Mouse (Mus musculus): Measurements from ENCODE around the gene Snd1. TPM values are rescaled to one million over a fixed set of nuclear protein-coding genes. Genes with fewer than 3 reads are reported as not detected.
A peak's percentile ranks its signal among the peaks of the same experiment; 100 is the strongest.

The Snd1 gene
- total RNA-seq, 1 experiment = 343 TPM

- TF ChIP-seq HCFC1 (IDR thresholded peaks at IDR 0.05; ENCODE audit: borderline replicate concordance, insufficient read depth, low read length) (peak; percentile 25), MAFK (IDR thresholded peaks at IDR 0.05; ENCODE audit: insufficient read depth, low read depth, low read length) (peak; percentile 68; the same call in 1 of the 2 replicates), CHD2 (IDR thresholded peaks at IDR 0.05; ENCODE audit: low read depth, low read length) (no peak)
- peak overlapping the region; percentile 93 for H3K9ac ChIP-seq (ENCODE audit: insufficient read depth, low read depth, low read length, poor library complexity, severe bottlenecking)
- peak overlapping the region; percentile 54 for H3K27ac ChIP-seq (ENCODE audit: insufficient read depth, low read depth, low read length, poor library complexity, severe bottlenecking)
- no peaks in the 10 kb centered on the region for H3K9me3 ChIP-seq (ENCODE audit: control insufficient read depth, insufficient read depth, low read depth, low read length)
- H3K4me1 ChIP-seq (ENCODE audit: control insufficient read depth in 2 of 2, insufficient read depth in 2 of 2, low read length in 2 of 2, poor library complexity in 1 of 2) = peaks cover 4 to 6% of the 10 kb centered on the region in 2 experiments; a peak in 2 of 4 replicates
- in situ Hi-C loops (cut with MboI; ENCODE audit: low sequenced_read_pairs in 2 of 2, unreplicated experiment in 2 of 2) = no loop called here
- H3K36me3 ChIP-seq (ENCODE audit: control insufficient read depth, insufficient read depth, low read length, poor library complexity, severe bottlenecking) = peaks cover 12% of the 10 kb centered on the region
- H3K4me3 ChIP-seq (ENCODE audit: insufficient read depth in 1 of 2, low read depth in 1 of 2, low read length in 2 of 2, poor library complexity in 1 of 2, severe bottlenecking in 1 of 2) = peak overlapping the region; percentile 86 to 95
- DNase-seq (ENCODE audit: low read depth, low spot score) = peak; percentile 99
Measured at GRCm38 (mm10) chr6:28479865-28480751, 5.2 kb downstream of the Snd1 start.

GRCm38 (mm10) chr6:28480752-28481492, 6.0 kb downstream of the Snd1 start:
- Histone ChIP-seq H3K9ac (ENCODE audit: insufficient read depth, low read depth, low read length, poor library complexity, severe bottlenecking) (peak overlapping the region; percentile 86), H3K36me3 (ENCODE audit: control insufficient read depth, insufficient read depth, low read length, poor library complexity, severe bottlenecking) (peaks cover 14% of the 10 kb centered on the region), H3K4me3 (ENCODE audit: insufficient read depth in 1 of 2, low read depth in 1 of 2, low read length in 2 of 2, poor library complexity in 1 of 2, severe bottlenecking in 1 of 2) (peak overlapping the region; percentile 82 to 86), H3K9me3 (ENCODE audit: control insufficient read depth, insufficient read depth, low read depth, low read length) (no peaks in the 10 kb centered on the region), H3K4me1 (ENCODE audit: control insufficient read depth in 2 of 2, insufficient read depth in 2 of 2, low read length in 2 of 2, poor library complexity in 1 of 2) (peaks cover 4 to 6% of the 10 kb centered on the region in 2 experiments; a peak in 2 of 4 replicates), H3K27ac (ENCODE audit: insufficient read depth, low read depth, low read length, poor library complexity, severe bottlenecking) (no peak overlapping the region)
- in situ Hi-C loops (cut with MboI; ENCODE audit: low sequenced_read_pairs in 2 of 2, unreplicated experiment in 2 of 2) = no loop called here
- no peak for TF ChIP-seq CHD2 (IDR thresholded peaks at IDR 0.05; ENCODE audit: low read depth, low read length)
- no peak for TF ChIP-seq ZC3H11A (IDR thresholded peaks at IDR 0.05; ENCODE audit: borderline replicate concordance, low read depth, low read length)
- no peak for TF ChIP-seq ZNF384 (IDR thresholded peaks at IDR 0.05; ENCODE audit: low read depth, low read length)
- TF ChIP-seq HCFC1 (IDR thresholded peaks at IDR 0.05; ENCODE audit: borderline replicate concordance, insufficient read depth, low read length) = no peak
- TF ChIP-seq MAFK (IDR thresholded peaks at IDR 0.05; ENCODE audit: insufficient read depth, low read depth, low read length) = no peak
- DNase-seq (ENCODE audit: low read depth, low spot score) = peak; percentile 9

- Histone ChIP-seq H3K4me3 (ENCODE audit: insufficient read depth in 1 of 2, low read depth in 1 of 2, low read length in 2 of 2, poor library complexity in 1 of 2, severe bottlenecking in 1 of 2) (no peak overlapping the region), H3K4me1 (ENCODE audit: control insufficient read depth in 2 of 2, insufficient read depth in 2 of 2, low read length in 2 of 2, poor library complexity in 1 of 2) (peaks cover 4 to 7% of the 10 kb centered on the region in 2 experiments; a peak in 2 of 4 replicates), H3K9ac (ENCODE audit: insufficient read depth, low read depth, low read length, poor library complexity, severe bottlenecking) (no peak overlapping the region), H3K9me3 (ENCODE audit: control insufficient read depth, insufficient read depth, low read depth, low read length) (no peaks in the 10 kb centered on the region), H3K27ac (ENCODE audit: insufficient read depth, low read depth, low read length, poor library complexity, severe bottlenecking) (no peak overlapping the region), H3K36me3 (ENCODE audit: control insufficient read depth, insufficient read depth, low read length, poor library complexity, severe bottlenecking) (peaks cover 15% of the 10 kb centered on the region)
- TF ChIP-seq ZNF384 (IDR thresholded peaks at IDR 0.05; ENCODE audit: low read depth, low read length) (no peak), MAFK (IDR thresholded peaks at IDR 0.05; ENCODE audit: insufficient read depth, low read depth, low read length) (no peak), CHD2 (IDR thresholded peaks at IDR 0.05; ENCODE audit: low read depth, low read length) (no peak), HCFC1 (IDR thresholded peaks at IDR 0.05; ENCODE audit: borderline replicate concordance, insufficient read depth, low read length) (no peak), ZC3H11A (IDR thresholded peaks at IDR 0.05; ENCODE audit: borderline replicate concordance, low read depth, low read length) (no peak)
- in situ Hi-C loops (cut with MboI; ENCODE audit: low sequenced_read_pairs in 2 of 2, unreplicated experiment in 2 of 2) = no loop called here
- no peak for DNase-seq (ENCODE audit: low read depth, low spot score)
Measured at GRCm38 (mm10) chr6:28482711-28483315, 7.9 kb downstream of the Snd1 start.

- no peak for TF ChIP-seq CHD2 (IDR thresholded peaks at IDR 0.05; ENCODE audit: low read depth, low read length)
- TF ChIP-seq ZC3H11A (IDR thresholded peaks at IDR 0.05; ENCODE audit: borderline replicate concordance, low read depth, low read length) = no peak
- TF ChIP-seq ZNF384 (IDR thresholded peaks at IDR 0.05; ENCODE audit: low read depth, low read length) = no peak
- TF ChIP-seq MAFK (IDR thresholded peaks at IDR 0.05; ENCODE audit: insufficient read depth, low read depth, low read length) = no peak
- TF ChIP-seq HCFC1 (IDR thresholded peaks at IDR 0.05; ENCODE audit: borderline replicate concordance, insufficient read depth, low read length) = no peak
- Histone ChIP-seq H3K9ac (ENCODE audit: insufficient read depth, low read depth, low read length, poor library complexity, severe bottlenecking) (peak overlapping the region; percentile 31; the same call in 1 of the 2 replicates), H3K4me1 (ENCODE audit: control insufficient read depth in 2 of 2, insufficient read depth in 2 of 2, low read length in 2 of 2, poor library complexity in 1 of 2) (peaks cover 4 to 7% of the 10 kb centered on the region in 2 experiments; a peak in 2 of 4 replicates), H3K36me3 (ENCODE audit: control insufficient read depth, insufficient read depth, low read length, poor library complexity, severe bottlenecking) (peaks cover 24% of the 10 kb centered on the region), H3K27ac (ENCODE audit: insufficient read depth, low read depth, low read length, poor library complexity, severe bottlenecking) (no peak overlapping the region), H3K9me3 (ENCODE audit: control insufficient read depth, insufficient read depth, low read depth, low read length) (no peaks in the 10 kb centered on the region), H3K4me3 (ENCODE audit: insufficient read depth in 1 of 2, low read depth in 1 of 2, low read length in 2 of 2, poor library complexity in 1 of 2, severe bottlenecking in 1 of 2) (no peak overlapping the region)
- in situ Hi-C loops (cut with MboI; ENCODE audit: low sequenced_read_pairs in 2 of 2, unreplicated experiment in 2 of 2) = no loop called here
- no peak for DNase-seq (ENCODE audit: low read depth, low spot score)
Measured at GRCm38 (mm10) chr6:28486008-28486407, 11.1 kb downstream of the Snd1 start.
